In genomic region chr7:35176412-35177381, GRCm38 (mm10) we compare ENCODE assay signal across 8 mouse cellular contexts. TPM values are rescaled to one million over a fixed set of nuclear protein-coding genes. Genes with fewer than 3 reads are reported as not detected.
DNase-seq lines count a peak whose midpoint lies in the region; ATAC-seq and TF ChIP-seq lines count a peak whose summit lies in the region.

No protein-coding gene starts in this region.

- H3K9me3 ChIP-seq in neural tube, embryonic 15.5 days (replicated peaks) = no peaks in the 10 kb centered on the region
- H3K9me3 ChIP-seq in stomach, postnatal 0 days (ENCODE audit: control insufficient read depth, low read length) = no peaks in the 10 kb centered on the region

- no peak overlapping the region for H3K4me2 ChIP-seq in neural tube, embryonic 15.5 days
- no peak overlapping the region for H3K4me2 ChIP-seq in stomach, postnatal 0 days (replicated peaks; ENCODE audit: low read depth)

- H3K27ac ChIP-seq in neural tube, embryonic 15.5 days (replicated peaks) = no peak overlapping the region
- no peak overlapping the region for H3K27ac ChIP-seq in stomach, postnatal 0 days (replicated peaks)

- WGBS in neural tube, embryonic 15.5 days = 54% methylated on average over 18 of the region's 18 CpGs
- 53% methylated on average over 18 of the region's 18 CpGs for WGBS in large intestine, adult 2 months
- 48% methylated on average over 18 of the region's 18 CpGs for WGBS in stomach, postnatal 0 days

- no peak overlapping the region for H3K4me3 ChIP-seq in neural tube, embryonic 15.5 days (replicated peaks)
- H3K4me3 ChIP-seq in stomach, postnatal 0 days (ENCODE audit: low read depth, low read length) = no peak overlapping the region

- no peak for TF ChIP-seq EP300 in stomach, postnatal 0 days (optimal IDR thresholded peaks at IDR 0.05)

- no peak overlapping the region for H3K9ac ChIP-seq in neural tube, embryonic 15.5 days (replicated peaks)
- H3K9ac ChIP-seq in stomach, postnatal 0 days (ENCODE audit: low read length) = no peak overlapping the region

- peaks cover 11% of the 10 kb centered on the region for H3K27me3 ChIP-seq in neural tube, embryonic 15.5 days (replicated peaks)
- no peaks in the 10 kb centered on the region for H3K27me3 ChIP-seq in stomach, postnatal 0 days (ENCODE audit: control insufficient read depth, insufficient read depth, low read length)

- ATAC-seq in cerebellum, adult (ENCODE audit: insufficient number of reproducible peaks, low FRiP score, low TSS enrichment) = no peak
- ATAC-seq in neural tube, embryonic 15.5 days (ENCODE audit: low FRiP score) = no peak
- ATAC-seq in stomach, postnatal 0 days (ENCODE audit: low FRiP score, low TSS enrichment) = no peak
- ATAC-seq in monocyte, adult 5-6 weeks (replicated peaks; ENCODE audit: insufficient number of reproducible peaks, low FRiP score, low TSS enrichment, poor library complexity, severe bottlenecking) = no peak

- H3K4me1 ChIP-seq in neural tube, embryonic 15.5 days = 0 out of 2 replicates have a peak, but pooled peaks cover 3% of the 10 kb centered on the region
- no peaks in the 10 kb centered on the region for H3K4me1 ChIP-seq in stomach, postnatal 0 days (replicated peaks; ENCODE audit: control insufficient read depth, insufficient read depth)

- peak; percentile 73 for TF ChIP-seq CTCF in stomach, postnatal 0 days (IDR thresholded peaks at IDR 0.05; ENCODE audit: low read depth)

- H3K36me3 ChIP-seq in neural tube, embryonic 15.5 days = no peaks in the 10 kb centered on the region
- H3K36me3 ChIP-seq in stomach, postnatal 0 days (ENCODE audit: control insufficient read depth, insufficient read depth, low read length) = no peaks in the 10 kb centered on the region

- DNase-seq in cerebellum, postnatal 25 days = peak; percentile 35 to 65
- peak; percentile 48 for DNase-seq in neural tube, embryonic 10.5 days (ENCODE audit: extremely low spot score, low spot score)
- DNase-seq in c-Kit-positive CD71-positive TER-119-negative erythroid progenitor cells, embryonic 14.5 days (ENCODE audit: low read depth) = peak; percentile 9
- DNase-seq in large intestine, adult 2 months (ENCODE audit: low read depth, low spot score) = peak; percentile 10
- peak; percentile 34 for DNase-seq in stomach, postnatal 0 days (ENCODE audit: low spot score)

RNA-seq across cellular contexts. Expression of gene Slc7a10, which starts 9.5 kb away (rescaled TPM):
- polyA plus RNA-seq in neural tube, embryonic 15.5 days (2015; fragmentation: Nextera tagmentation; extraction: Ambion mirVana) = 24.1 and 25.6 TPM in 2 replicates
- 2.5 and 3.6 TPM in 2 replicates for polyA plus RNA-seq in large intestine, adult 2 months (2012; rRNA removed)
- polyA plus RNA-seq in stomach, postnatal 0 days (2015; fragmentation: Nextera tagmentation; extraction: Ambion mirVana) = 0.82 and 0.98 TPM in 2 replicates
- total RNA-seq in monocyte, adult 5-6 weeks (2017) = not detected in 3 replicates

RNA-seq across cellular contexts. Expression of gene Lrp3, which starts 38.6 kb away (rescaled TPM):
- polyA plus RNA-seq in neural tube, embryonic 15.5 days (2015; fragmentation: Nextera tagmentation; extraction: Ambion mirVana) = 22.7 and 28.2 TPM in 2 replicates
- 3.1 and 3.4 TPM in 2 replicates for polyA plus RNA-seq in large intestine, adult 2 months (2012; rRNA removed)
- polyA plus RNA-seq in stomach, postnatal 0 days (2015; fragmentation: Nextera tagmentation; extraction: Ambion mirVana) = 1.6 and 2.6 TPM in 2 replicates
- not detected in 3 replicates for total RNA-seq in monocyte, adult 5-6 weeks (2017)

RNA-seq across cellular contexts. Expression of gene Cebpa, which starts 57.6 kb away (rescaled TPM):
- polyA plus RNA-seq in neural tube, embryonic 15.5 days (2015; fragmentation: Nextera tagmentation; extraction: Ambion mirVana) = 0.74 and 1.9 TPM in 2 replicates
- polyA plus RNA-seq in large intestine, adult 2 months (2012; rRNA removed) = 30.9 and 36.3 TPM in 2 replicates
- polyA plus RNA-seq in stomach, postnatal 0 days (2015; fragmentation: Nextera tagmentation; extraction: Ambion mirVana) = 8.8 and 11.3 TPM in 2 replicates
- 9.3 to 16.4 TPM (median 10.3 TPM) in 3 replicates for total RNA-seq in monocyte, adult 5-6 weeks (2017)
